Mouse (Mus musculus) neutrophil, adult 83 days (primary cell): ENCODE results near the gene Cmss1. TPM values are rescaled to one million over a fixed set of nuclear protein-coding genes. Genes with fewer than 3 reads are reported as not detected.

Experiments used
- total RNA-seq, 2 experiments: library from RNA; stranded (reverse); gene quantifications; one replicate each; pipeline ENCODE4 v1.2.4; 2023

Gene Cmss1
- 1 to 10 TPM; 5.9 to 7.8 TPM for total RNA-seq

GRCm38 (mm10) chr16:57606444-57607227, at the start of gene Cmss1:
TSS of gene Cmss1 (minus strand) at chr16:57606864.

GRCm38 (mm10) chr16:57352751-57353150, 253.9 kb downstream of the Cmss1 start, which contains the start of gene Filip1l:
TSS of gene Filip1l (plus strand) at chr16:57353093.

GRCm38 (mm10) chr16:57292765-57293164, 313.9 kb downstream of the Cmss1 start, which contains the start of gene Tmem30c:
TSS of gene Tmem30c (minus strand) at chr16:57292865.

Other genes with a start within 250 kb of the Cmss1 start
- under 1 TPM; 0.20 to 0.24 TPM for gene Col8a1, start 147.9 kb upstream of the Cmss1 start, total RNA-seq